Mouse (Mus musculus) intestine, embryonic 15.5 days (tissue): ENCODE results near the gene Rsc1a1. TPM values are rescaled to one million over a fixed set of nuclear protein-coding genes. Genes with fewer than 3 reads are reported as not detected.

Experiments used
- ATAC-seq: fragments of 200-750 bp; cut with Nextera tagmentation; 2 replicates; pipeline ENCODE4 v1.8.0; 2017; ENCODE audit warnings: moderate TSS enrichment, moderate library complexity
- H3K27ac ChIP-seq: fragments of 300-500 bp; sonication (generic); 2 replicates; pipeline ENCODE4 v1.5.1; 2015; ENCODE audit warnings: mild to moderate bottlenecking, inconsistent platforms
- H3K27me3 ChIP-seq: fragments of 300-500 bp; sonication (generic); replicated peaks from 2 replicates; pipeline ENCODE4 v1.6.1; 2015; ENCODE audit warnings: inconsistent platforms
- H3K36me3 ChIP-seq: fragments of 300-500 bp; sonication (generic); 2 replicates; pipeline ENCODE4 v1.6.1; 2015; ENCODE audit warnings: inconsistent platforms
- H3K4me1 ChIP-seq: fragments of 300-500 bp; sonication (generic); replicated peaks from 2 replicates; pipeline ENCODE4 v1.6.1; 2015; ENCODE audit warnings: inconsistent platforms
- H3K4me2 ChIP-seq: fragments of 300-500 bp; sonication (generic); replicated peaks from 2 replicates; pipeline ENCODE4 v1.6.1; 2015; ENCODE audit warnings: mild to moderate bottlenecking, inconsistent platforms
- H3K4me3 ChIP-seq: fragments of 300-500 bp; sonication (generic); replicated peaks from 2 replicates; pipeline ENCODE4 v1.5.1; 2015; ENCODE audit warnings: inconsistent platforms
- H3K9ac ChIP-seq: fragments of 300-500 bp; sonication (generic); 2 replicates; pipeline ENCODE4 v1.6.1; 2015; ENCODE audit warnings: inconsistent platforms
- H3K9me3 ChIP-seq: fragments of 300-500 bp; sonication (generic); 2 replicates; pipeline ENCODE4 v1.6.1; 2016; ENCODE audit warnings: inconsistent platforms
- WGBS: fragments of 180-500 bp; shearing (Covaris S2); methylation state at CpG from one replicate; pipeline ENCODE4 v1.1.7; 2015; 5-methylcytosine and 5-hydroxymethylcytosine counted together
- polyA plus RNA-seq: library from polyadenylated mRNA; unstranded; fragments of >200 nt; fragmentation: Nextera tagmentation; extraction: Ambion mirVana; gene quantifications from 2 replicates; pipeline ENCODE4 v1.2.1, GENCODE M21; 2015

Rsc1a1 gene
- polyA plus RNA-seq, result not detected in 2 replicates

DNA sequence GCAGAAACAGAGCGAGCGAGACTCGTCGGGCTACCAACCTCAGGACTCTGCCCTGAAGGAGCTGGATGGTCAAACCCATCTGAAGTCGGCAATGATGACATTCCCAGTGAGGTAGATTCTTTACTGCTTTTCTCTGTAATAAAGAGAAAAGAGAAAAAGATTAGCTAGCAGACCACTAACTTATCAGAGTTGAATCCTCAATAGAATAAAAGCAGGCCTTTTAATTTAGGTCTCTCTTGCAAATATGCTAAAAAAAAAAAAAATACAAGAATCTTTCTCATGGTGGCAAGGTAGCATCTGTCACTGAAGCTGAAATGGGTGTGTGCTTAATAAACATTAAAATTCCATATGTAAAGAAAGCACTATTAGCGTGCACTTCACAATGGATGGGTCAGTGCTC lies at the start of gene Rsc1a1:
TSS of gene Rsc1a1 (minus strand) at position 101 of the 400 bp plus-strand sequence.
- Histone ChIP-seq H3K4me1 (peaks cover 5% of the 10 kb centered on the region), H3K9me3 (no peaks in the 10 kb centered on the region), H3K36me3 (peaks cover 23% of the 10 kb centered on the region), H3K27ac (no peak within 1 kb of the TSS), H3K9ac (no peak within 1 kb of the TSS), H3K27me3 (no peaks in the 10 kb centered on the region), H3K4me2 (no peak within 1 kb of the TSS), H3K4me3 (no peak within 1 kb of the TSS)
- no peak for ATAC-seq
- WGBS, result 94% methylated on average over 6 of the region's 6 CpGs

DNA sequence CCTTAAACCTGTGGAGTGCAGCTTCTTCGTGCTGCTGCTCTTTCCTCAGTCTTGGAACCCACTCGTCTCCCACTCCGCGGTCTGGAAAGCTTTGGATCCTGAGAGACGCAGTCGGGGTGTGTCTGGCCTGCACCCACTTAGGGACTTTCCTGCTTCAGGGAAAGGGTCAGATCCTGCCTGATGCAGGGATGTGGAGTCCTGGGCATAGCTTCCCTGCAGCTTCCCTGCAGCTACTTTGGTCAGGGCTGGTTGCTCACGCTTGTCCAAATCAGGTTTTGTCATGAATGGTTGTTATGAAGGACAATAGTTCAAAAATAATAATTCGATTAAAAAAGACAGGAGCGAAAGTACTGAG lies 49.8 kb upstream of the Rsc1a1 start:
- no peak; the same call in 1 of the 2 replicates for ATAC-seq
- H3K4me3 ChIP-seq, result peak overlapping the region; percentile 26
- WGBS, result 27% methylated on average over 9 of the region's 9 CpGs
- no peaks in the 10 kb centered on the region for H3K36me3 ChIP-seq
- H3K9ac ChIP-seq, result peak overlapping the region; percentile 18; the same call in 1 of the 2 replicates
- H3K27me3 ChIP-seq, result no peaks in the 10 kb centered on the region
- no peaks in the 10 kb centered on the region for H3K9me3 ChIP-seq
- H3K4me2 ChIP-seq, result peak overlapping the region; percentile 61
- peak overlapping the region; percentile 74 for H3K27ac ChIP-seq
- peaks cover 16% of the 10 kb centered on the region; the same call in 1 of the 2 replicates for H3K4me1 ChIP-seq

DNA sequence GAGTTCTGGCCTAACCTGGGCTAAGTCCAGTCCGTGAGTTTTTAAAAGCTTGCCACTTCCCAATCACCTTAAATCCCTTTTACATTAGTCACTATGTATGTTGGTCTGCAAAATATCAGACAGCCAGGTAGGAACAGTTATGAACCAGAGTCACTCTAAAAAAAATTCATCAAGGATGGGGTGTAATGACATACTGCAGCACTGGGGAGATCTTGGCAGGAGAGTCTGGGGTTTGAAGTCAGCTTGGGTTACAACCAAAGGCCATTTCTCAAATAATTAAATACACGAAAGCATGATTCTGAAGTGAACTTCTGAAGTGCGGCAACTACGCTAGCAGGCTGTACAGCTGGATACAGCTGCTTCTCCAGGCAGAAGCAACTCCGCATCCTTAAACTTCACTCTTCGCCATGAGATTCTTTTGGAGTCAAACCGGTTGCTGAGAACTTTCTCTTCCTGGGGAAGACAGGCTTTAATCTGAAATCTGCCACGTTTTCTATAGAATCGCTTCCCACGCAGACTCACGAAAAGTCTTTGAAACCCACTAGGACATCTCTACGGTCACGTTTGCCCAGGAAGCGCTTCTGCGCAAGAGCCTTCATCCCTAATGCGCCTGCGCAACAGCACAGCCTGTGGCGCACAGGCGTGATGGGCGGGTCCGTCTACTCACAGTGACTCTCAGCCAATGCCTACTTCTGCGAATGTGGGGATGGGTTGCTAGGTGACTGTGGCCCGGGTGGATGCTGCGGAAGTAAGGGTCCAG lies 49.2 kb upstream of the Rsc1a1 start:
- peak overlapping the region; percentile 26 for H3K4me3 ChIP-seq
- peaks cover 17% of the 10 kb centered on the region; the same call in 1 of the 2 replicates for H3K4me1 ChIP-seq
- H3K9me3 ChIP-seq, result no peaks in the 10 kb centered on the region
- no peaks in the 10 kb centered on the region for H3K27me3 ChIP-seq
- H3K36me3 ChIP-seq, result no peaks in the 10 kb centered on the region
- WGBS, result 6% methylated on average over 24 of the region's 24 CpGs
- H3K4me2 ChIP-seq, result peak overlapping the region; percentile 61
- H3K27ac ChIP-seq, result peak overlapping the region; percentile 74
- ATAC-seq, result peak; percentile 94
- peak overlapping the region; percentile 18 for H3K9ac ChIP-seq

DNA sequence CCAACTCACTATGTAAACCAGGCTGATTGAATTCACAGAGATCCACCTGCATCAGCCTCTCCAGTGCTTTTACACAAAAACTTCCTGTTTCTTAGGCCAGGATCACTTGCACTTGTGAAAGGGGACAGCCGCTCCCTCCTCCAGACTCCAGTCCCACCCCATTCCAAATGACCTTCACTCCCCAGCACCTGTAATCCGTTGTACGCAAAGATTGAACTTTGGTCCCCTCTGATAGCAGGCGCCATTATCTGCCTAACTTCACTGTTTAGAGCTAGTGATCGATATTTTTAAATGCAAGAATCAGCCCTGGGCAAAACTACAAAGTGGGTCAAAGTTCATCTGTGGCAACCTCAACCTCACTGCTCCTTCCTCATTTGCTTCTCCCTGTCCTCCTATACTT lies 46.4 kb upstream of the Rsc1a1 start:
- ATAC-seq, result peak; percentile 82
- 63% methylated on average over 5 of the region's 5 CpGs for WGBS
- H3K27me3 ChIP-seq, result no peaks in the 10 kb centered on the region
- no peak overlapping the region for H3K9ac ChIP-seq
- H3K36me3 ChIP-seq, result no peaks in the 10 kb centered on the region
- H3K4me2 ChIP-seq, result no peak overlapping the region
- H3K9me3 ChIP-seq, result no peaks in the 10 kb centered on the region
- H3K4me1 ChIP-seq, result peaks cover 17% of the 10 kb centered on the region; the same call in 1 of the 2 replicates
- no peak overlapping the region for H3K4me3 ChIP-seq
- H3K27ac ChIP-seq, result peak overlapping the region; percentile 51; the same call in 1 of the 2 replicates

DNA sequence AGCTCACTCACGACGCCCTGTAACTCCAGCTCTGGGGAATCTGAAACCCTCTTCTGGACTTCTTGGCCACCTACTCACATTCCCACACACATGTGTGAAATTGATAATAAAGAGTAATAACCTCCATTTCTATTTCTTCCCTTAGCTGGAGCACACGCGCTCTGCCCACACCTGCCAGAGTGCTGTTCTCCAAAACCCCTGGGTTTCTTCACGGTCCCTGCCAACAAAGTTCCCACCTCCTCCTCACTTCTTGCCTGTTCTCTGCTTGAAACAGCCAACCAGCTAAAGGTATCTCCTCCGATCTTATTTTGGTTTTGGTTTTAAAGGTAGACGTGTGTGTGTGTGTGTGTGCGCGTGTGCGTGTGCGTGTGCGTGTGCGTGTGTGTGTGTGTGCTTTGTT lies 45.0 kb upstream of the Rsc1a1 start:
- no peak overlapping the region for H3K27ac ChIP-seq
- 85% methylated on average over 13 of the region's 13 CpGs for WGBS
- no peaks in the 10 kb centered on the region for H3K9me3 ChIP-seq
- H3K27me3 ChIP-seq, result no peaks in the 10 kb centered on the region
- H3K9ac ChIP-seq, result no peak overlapping the region
- H3K4me1 ChIP-seq, result peaks cover 17% of the 10 kb centered on the region; the same call in 1 of the 2 replicates
- no peaks in the 10 kb centered on the region for H3K36me3 ChIP-seq
- H3K4me3 ChIP-seq, result no peak overlapping the region
- no peak for ATAC-seq
- no peak overlapping the region for H3K4me2 ChIP-seq

DNA sequence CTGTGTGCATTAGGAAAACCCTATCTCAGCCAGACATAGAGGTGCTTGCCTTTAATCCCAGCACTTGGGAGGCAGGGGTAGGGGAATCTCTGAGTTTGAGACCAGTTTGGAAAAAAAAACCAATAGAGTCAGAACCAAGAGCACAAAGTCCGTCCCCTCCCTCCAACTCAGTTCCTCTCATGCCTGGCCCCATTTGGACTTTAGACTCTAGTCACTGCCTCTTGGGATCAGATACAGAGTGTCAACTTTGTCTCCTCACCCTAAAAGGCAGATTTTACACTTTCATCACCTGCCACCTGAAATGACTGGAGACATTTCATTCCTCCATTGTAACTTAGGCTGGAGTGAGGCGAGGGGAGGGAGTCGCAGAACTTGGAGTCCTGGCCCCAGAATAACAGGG lies 43.9 kb upstream of the Rsc1a1 start:
- ATAC-seq, result peak; percentile 87
- Histone ChIP-seq H3K27ac (peak overlapping the region; percentile 66), H3K4me1 (peaks cover 10% of the 10 kb centered on the region; the same call in 1 of the 2 replicates), H3K36me3 (no peaks in the 10 kb centered on the region), H3K9ac (no peak overlapping the region), H3K4me3 (no peak overlapping the region), H3K9me3 (no peaks in the 10 kb centered on the region), H3K27me3 (no peaks in the 10 kb centered on the region), H3K4me2 (peak overlapping the region; percentile 21)
- WGBS, result 51% methylated on average over 3 of the region's 3 CpGs

DNA sequence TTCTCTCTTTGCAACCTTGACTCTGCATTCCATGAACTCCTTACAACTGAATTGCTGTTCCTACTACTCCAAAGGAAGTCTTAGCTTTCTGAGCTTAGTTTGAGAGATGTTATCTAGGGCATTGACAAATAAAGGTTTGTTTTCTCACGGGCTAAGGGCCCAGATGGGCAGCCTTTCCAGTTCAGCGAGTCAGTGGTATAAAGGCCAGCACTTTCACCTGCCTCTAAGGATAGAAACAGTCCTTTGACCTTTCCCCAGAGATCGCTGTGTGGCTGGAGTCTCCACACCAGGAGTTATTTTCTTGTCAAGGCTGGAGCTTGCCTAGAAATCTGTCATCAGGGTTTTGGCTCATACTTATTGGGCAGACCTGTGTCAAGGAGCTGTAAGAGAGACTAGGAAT lies 40.3 kb upstream of the Rsc1a1 start:
- Histone ChIP-seq H3K9ac (no peak overlapping the region), H3K4me3 (no peak overlapping the region), H3K9me3 (no peaks in the 10 kb centered on the region), H3K4me1 (peaks cover 23% of the 10 kb centered on the region), H3K27me3 (no peaks in the 10 kb centered on the region), H3K36me3 (no peaks in the 10 kb centered on the region), H3K27ac (peak overlapping the region; percentile 18; the same call in 1 of the 2 replicates), H3K4me2 (no peak overlapping the region)
- 38% methylated on average over 3 of the region's 3 CpGs for WGBS
- ATAC-seq, result no peak

DNA sequence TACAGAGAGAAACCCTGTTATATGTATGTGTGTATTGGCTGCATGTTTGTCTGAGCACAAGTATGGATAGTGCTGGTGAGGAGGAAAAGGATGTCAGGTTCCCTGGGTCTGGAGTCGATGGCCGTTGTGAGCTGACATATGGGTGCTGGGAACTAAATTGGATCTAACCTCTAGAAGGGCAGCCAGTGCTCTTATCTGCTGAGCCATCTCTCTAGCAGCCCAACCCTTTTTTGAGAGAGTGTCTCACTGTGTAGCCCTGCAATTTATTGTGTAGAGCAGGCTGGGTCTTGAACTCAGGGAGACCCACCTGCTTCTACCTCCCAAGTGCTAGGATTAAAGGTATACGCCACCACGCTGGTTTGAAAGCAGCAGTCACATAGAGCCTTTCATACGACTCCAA lies 39.9 kb upstream of the Rsc1a1 start:
- no peaks in the 10 kb centered on the region for H3K9me3 ChIP-seq
- H3K4me3 ChIP-seq, result no peak overlapping the region
- no peaks in the 10 kb centered on the region for H3K36me3 ChIP-seq
- H3K27me3 ChIP-seq, result no peaks in the 10 kb centered on the region
- WGBS, result 66% methylated on average over 5 of the region's 5 CpGs
- no peak overlapping the region for H3K9ac ChIP-seq
- no peak for ATAC-seq
- peaks cover 20% of the 10 kb centered on the region for H3K4me1 ChIP-seq
- H3K27ac ChIP-seq, result peak overlapping the region; percentile 18; the same call in 1 of the 2 replicates
- no peak overlapping the region for H3K4me2 ChIP-seq

DNA sequence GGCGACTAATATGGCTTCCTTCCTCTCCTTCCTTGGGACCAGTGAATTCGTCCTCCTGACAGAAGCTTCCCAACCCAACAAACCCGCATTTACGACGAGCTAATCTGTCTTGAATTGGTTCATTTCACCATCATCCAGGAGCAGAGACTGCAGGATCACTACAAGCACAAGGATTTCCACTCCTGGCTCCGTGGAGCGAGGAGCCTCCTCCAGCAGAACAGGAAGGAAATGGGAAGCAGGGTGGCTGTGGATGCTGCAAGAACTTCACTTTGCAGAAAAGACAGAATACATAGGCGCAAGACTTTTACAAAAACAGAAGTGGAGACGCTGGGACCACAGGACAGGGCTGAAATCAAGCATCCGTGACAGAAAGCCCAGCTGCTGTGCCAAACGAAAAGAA lies 39.2 kb upstream of the Rsc1a1 start:
- Histone ChIP-seq H3K4me1 (peaks cover 20% of the 10 kb centered on the region), H3K27me3 (no peaks in the 10 kb centered on the region), H3K9ac (no peak overlapping the region), H3K9me3 (no peaks in the 10 kb centered on the region), H3K36me3 (no peaks in the 10 kb centered on the region), H3K4me3 (no peak overlapping the region), H3K27ac (no peak overlapping the region), H3K4me2 (no peak overlapping the region)
- ATAC-seq, result no peak
- WGBS, result 60% methylated on average over 11 of the region's 11 CpGs

DNA sequence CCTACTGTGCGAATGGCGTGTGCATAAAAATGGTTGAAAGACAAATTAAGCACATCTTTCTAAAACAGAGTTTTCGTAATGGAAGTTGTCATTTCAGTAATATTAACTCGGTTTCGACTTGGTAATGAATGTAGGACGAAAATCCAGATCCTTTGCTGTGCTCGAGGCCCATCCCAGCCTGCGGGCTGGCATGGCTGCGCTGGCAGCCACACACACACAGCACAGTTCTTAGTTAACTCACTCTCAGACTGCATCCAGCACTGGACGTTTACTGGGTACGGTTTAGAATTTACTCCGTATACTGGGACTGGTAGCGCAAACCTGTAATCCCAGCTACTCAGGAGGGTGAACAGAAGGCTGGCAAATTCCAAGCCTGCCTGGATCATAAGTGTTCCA lies 38.3 kb upstream of the Rsc1a1 start:
- Histone ChIP-seq H3K27me3 (no peaks in the 10 kb centered on the region), H3K4me3 (peak overlapping the region; percentile 77), H3K4me2 (peak overlapping the region; percentile 65), H3K4me1 (peaks cover 23% of the 10 kb centered on the region), H3K36me3 (no peaks in the 10 kb centered on the region), H3K9ac (peak overlapping the region; percentile 48), H3K9me3 (no peaks in the 10 kb centered on the region), H3K27ac (no peak overlapping the region; the same call in 1 of the 2 replicates)
- 8% methylated on average over 13 of the region's 13 CpGs for WGBS
- ATAC-seq, result peak; percentile 48; the same call in 1 of the 2 replicates

DNA sequence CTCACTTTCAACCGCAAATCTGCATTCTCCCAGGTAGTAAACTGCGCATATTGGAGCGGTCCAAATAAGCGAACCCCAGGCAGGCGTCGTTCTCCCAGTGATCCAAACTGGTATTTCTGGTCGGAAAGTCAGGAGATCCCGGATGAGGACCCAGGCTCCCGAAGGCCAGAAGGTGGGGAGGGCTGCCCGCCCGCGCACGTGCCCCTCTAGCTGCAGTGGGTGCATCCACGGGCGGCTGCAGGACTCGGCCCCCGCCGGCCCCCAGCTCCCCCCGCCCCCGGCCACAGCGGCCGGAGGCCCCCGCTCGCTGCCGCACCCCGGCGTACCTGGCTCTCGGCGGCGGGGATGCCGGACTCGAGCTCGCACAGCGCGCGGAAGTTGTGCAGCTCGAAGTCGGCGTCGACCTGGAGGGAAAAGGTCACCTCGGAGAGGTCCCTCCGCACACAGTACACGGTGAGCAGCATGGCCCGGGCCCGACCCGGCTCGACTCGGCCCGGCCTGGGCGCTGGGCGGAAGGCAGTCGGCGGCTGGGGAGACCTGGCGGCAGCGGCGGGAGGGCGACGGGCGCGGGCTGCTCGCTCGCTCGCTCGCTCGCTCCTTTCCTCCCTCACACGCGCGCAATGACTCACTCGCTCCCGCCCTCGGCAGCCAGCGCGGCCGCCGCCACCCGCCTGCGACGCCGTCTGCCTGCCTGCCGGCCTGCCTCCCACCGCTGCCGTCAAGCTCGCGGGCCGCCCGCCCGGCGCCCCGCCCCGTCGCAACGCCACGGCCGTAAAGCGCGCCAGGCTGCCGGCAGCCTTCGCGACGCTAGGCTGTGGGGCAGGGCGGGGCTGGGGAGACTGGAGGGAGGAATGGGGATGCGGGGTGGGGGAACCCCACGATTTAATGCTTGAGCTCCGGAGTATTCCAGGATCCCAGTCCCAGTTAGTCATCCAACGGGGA lies 37.6 kb upstream of the Rsc1a1 start, which contains the start of gene Ddi2:
TSS of gene Ddi2 (minus strand) at position 689 of the 942 bp plus-strand sequence.
- Histone ChIP-seq H3K4me2 (peak within 1 kb of the TSS; percentile 76), H3K9ac (peak within 1 kb of the TSS; percentile 96), H3K36me3 (no peaks in the 10 kb centered on the region), H3K4me1 (peaks cover 23% of the 10 kb centered on the region), H3K27me3 (no peaks in the 10 kb centered on the region), H3K9me3 (no peaks in the 10 kb centered on the region), H3K4me3 (peak within 1 kb of the TSS; percentile 77), H3K27ac (peak within 1 kb of the TSS; percentile 95)
- peak; percentile 84 for ATAC-seq
- WGBS, result under 1% methylated on average over 101 of the region's 105 CpGs

DNA sequence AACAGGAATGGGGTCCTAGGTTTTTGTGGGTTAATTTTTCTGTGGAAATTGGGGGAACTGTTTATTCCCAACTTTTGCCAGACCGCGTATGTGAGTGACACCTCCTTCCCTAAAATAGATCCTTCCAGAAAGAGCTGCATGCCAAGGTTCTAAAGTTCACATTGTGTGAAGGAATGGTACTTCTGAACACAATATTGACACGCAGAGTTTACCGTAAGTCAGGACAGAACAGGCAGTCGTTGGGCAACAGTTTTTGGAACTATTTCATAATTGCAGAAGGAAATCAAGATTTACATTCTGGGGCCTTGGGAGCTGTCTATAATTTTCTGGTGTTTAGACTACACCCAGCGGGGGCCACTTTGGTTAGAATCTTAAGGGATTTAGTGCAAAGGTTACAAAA lies 36.6 kb upstream of the Rsc1a1 start:
- 33% methylated on average over 6 of the region's 6 CpGs for WGBS
- ATAC-seq, result no peak
- peak overlapping the region; percentile 96 for H3K9ac ChIP-seq
- peaks cover 23% of the 10 kb centered on the region for H3K4me1 ChIP-seq
- peak overlapping the region; percentile 77 for H3K4me3 ChIP-seq
- peak overlapping the region; percentile 95; the same call in 1 of the 2 replicates for H3K27ac ChIP-seq
- H3K4me2 ChIP-seq, result peak overlapping the region; percentile 76
- no peaks in the 10 kb centered on the region for H3K27me3 ChIP-seq
- H3K36me3 ChIP-seq, result no peaks in the 10 kb centered on the region
- no peaks in the 10 kb centered on the region for H3K9me3 ChIP-seq
